Mouse (Mus musculus) left cerebral cortex, postnatal 25 days (tissue): ENCODE measurements around the gene Socs2. TPM values are rescaled to one million over a fixed set of nuclear protein-coding genes. Genes with fewer than 3 reads are reported as not detected.

Experiments used
- DNase-seq, 2 experiments: peaks; one replicate each; pipeline ENCODE4 v3.0.0; 2022; ENCODE audit warnings: low spot score in 2 of 2, mixed read lengths in 1 of 2
- intact Hi-C: fragments of 180-260 bp; cut with DNase I; formaldehyde crosslinking; loops from one replicate; pipeline ENCODE4 v1.15.1; 2025
- total RNA-seq, 2 experiments: library from RNA; stranded (reverse); gene quantifications; 2 replicates each; pipeline ENCODE4 v1.2.3; 2021

Gene Socs2
- total RNA-seq, 2 experiments from 2014 or later: 24.3 to 29.9 TPM

DNA sequence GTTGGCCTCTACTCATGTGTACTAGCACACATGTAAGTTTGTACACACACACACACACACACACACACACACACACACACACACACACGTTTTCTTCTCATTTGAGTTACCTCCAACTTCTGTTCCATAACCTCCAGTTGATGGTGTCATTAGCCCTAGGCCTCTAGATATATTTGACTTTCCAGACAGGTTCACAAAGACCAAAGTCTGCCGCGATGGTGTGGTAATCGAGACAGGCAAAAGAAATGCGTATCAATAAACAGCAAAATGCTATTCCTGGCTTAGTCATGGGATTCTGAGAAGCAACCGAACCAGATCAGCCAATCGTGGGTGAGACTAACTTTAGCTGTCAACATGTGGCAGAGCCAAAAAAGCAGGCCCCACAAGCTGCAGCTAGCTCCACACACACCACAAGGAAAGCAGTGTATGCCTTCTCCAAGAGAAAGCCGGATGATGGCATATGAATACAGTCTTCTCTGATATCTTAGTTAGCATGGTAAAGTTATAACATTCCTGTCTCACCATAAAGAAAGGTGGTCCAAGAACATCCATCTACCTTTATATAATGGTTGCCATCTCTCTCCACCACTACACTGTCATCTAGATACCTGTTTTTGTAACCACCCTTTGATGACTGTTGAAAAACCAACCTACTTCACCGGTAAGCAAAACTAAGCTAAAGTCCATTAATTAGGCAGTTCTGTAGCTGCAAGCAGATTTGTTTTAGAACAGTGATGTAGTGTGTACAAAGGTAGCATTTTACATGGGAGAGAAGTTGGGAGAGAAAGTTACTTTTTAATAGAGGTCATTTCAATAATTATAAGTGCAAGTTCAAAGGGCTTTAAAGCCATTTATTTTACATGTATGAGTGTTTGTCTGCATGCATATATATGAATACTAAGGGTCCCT is 9.5 kb upstream of the Socs2 start:
- intact Hi-C loops: no loop called here

DNA sequence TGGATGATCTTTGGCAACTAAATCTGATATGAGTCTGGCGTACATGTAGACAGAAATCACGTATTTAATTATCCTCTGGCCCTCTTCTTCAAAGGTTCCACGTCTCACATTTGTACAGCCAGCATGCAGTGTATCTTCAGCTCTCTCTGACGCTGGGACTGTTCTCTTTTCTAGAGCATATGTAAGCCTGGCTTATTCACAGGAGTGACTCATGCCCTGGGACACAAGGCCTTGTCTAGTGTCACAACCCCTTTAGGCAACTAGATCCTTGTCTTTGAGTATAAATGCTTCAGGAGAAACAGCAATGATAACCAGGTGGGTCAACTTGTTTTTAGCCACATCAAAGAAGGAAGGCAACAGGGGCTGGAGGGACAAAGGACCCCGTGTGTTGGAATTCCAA is 5.7 kb upstream of the Socs2 start:
- intact Hi-C loops: no loop called here
- no peak for DNase-seq

More for the DNA sequence above, 9.5 kb upstream of the Socs2 start:
- DNase-seq: peak in 1 of 2 experiments; percentile 15

DNA sequence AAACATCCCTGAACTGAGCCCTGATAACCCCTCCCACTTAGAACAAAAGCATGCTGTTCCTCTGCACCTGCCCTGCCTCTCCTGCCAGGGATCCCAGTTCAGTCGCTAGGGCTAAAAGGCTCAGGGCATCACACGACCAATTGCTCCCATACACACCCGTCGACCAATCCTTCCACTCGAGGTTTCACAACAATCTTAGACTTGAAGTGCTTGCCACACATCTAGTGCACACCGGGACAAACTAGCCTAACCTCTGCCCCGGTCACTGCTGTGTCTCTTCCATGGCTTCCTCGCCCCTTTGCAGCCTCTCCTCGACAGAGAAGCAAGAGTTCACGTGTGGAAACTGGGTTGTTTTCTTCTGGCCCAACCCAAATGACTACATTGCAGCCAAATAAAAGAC is 3.3 kb upstream of the Socs2 start:
- intact Hi-C loops: no loop called here

DNA sequence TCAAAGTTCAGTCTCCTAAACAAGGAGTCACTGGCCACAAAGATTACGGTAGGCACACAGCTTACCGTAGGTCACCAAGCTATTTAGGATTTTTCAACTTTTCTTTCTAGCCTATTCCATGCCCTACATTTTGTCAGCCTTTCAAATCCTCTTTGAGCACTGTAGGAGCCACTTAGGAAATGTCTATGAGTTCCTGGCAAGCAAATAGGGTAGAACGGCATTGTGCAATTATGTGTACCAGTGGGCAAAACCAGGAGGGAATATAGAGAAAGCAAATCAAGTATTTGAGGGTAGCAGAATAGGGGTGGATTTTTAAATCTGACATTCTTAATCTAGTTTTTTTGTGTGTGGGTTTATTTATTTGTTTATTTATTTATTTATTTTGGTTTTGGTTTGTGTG is 2.7 kb upstream of the Socs2 start:
- DNase-seq: no peak
- intact Hi-C loops: loop anchor here (5.0 kb wide), 3 partner anchors 53 to 332 kb away; no protein-coding TSS in a partner anchor

More for the DNA sequence above, 3.3 kb upstream of the Socs2 start:
- DNase-seq: no peak

DNA sequence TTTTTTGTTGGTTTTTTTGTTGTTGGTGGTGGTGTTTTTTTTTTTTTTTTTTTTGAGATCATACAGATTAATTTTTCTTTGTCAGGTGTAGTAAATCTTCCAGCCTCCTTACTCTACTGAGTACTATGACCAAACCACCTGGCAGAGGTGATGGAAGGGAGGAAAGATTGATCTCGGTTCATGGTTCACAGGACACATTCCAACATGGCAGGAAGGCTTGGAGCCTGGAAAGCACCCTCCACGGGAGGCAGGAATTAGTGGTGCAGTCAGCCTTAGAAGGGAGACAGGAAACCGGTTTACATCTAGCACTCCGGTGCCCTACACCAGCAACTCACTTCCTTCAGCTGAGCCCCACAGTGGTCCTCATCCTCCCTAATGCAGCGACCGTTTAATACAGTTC is 1.7 kb upstream of the Socs2 start:
- DNase-seq: no peak

DNA sequence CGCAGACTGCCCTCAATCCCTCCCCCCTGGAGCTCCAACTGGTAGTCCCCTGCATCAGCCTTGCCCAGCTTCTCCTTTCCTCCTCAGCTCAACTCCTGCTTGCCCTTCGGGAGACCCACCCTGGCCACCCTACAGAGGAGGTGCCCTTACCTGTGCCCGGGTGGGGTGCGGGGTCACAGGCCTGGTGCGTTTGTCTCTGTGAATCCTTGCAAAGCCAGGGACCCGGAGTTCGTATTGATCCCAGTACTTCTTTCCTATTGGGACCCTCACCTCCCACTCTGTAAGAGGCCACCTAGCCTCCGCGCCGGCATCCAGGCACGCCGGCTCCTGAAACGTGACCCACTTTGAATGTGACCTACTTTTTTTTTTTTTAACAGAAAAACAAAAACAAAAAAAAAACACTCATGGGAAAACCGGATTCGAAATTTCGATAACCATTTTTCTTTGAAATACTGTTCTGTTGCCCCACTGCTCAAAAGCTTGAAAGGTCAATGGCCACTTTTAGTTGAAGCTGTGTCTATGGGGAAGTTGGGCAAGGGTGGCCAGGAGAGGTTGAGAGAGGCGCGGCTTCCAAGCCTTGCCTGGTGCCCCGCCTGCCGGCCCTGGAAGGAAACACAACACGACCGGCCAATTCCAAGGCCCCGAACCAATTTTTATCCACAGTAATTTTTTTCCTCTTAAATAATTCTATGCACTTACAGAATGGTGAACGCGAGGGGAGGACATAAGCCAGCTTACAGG is 686 bp upstream of the Socs2 start:
- DNase-seq: peak; percentile 60 to 67
- intact Hi-C loops: loop anchor here (2.0 to 5.0 kb wide), 5 partner anchors 55 to 427 kb away; no protein-coding TSS in a partner anchor

More for the DNA sequence above, 1.7 kb upstream of the Socs2 start:
- intact Hi-C loops: loop anchor here (5.0 kb wide), 3 partner anchors 54 to 331 kb away; no protein-coding TSS in a partner anchor

DNA sequence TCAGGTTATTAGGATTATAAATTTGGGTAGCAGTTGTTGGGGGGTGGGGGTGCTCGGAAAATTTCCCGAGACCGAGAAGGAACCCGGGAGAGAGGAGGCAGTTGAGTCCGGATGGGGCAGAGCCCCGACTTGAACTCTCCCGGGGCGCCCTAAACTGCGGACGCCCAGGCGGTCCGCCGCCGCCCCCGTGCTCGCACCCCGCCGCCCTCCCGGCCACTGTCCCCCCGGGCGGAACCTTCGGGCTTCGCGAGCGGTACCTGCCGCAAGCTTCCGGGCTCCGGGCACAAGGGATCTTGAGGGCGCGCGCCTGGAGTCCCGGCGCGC is 657 bp downstream of the Socs2 start:
- intact Hi-C loops: loop anchor here (2.0 to 5.0 kb wide), 5 partner anchors 56 to 426 kb away; no protein-coding TSS in a partner anchor
- no peak for DNase-seq

DNA sequence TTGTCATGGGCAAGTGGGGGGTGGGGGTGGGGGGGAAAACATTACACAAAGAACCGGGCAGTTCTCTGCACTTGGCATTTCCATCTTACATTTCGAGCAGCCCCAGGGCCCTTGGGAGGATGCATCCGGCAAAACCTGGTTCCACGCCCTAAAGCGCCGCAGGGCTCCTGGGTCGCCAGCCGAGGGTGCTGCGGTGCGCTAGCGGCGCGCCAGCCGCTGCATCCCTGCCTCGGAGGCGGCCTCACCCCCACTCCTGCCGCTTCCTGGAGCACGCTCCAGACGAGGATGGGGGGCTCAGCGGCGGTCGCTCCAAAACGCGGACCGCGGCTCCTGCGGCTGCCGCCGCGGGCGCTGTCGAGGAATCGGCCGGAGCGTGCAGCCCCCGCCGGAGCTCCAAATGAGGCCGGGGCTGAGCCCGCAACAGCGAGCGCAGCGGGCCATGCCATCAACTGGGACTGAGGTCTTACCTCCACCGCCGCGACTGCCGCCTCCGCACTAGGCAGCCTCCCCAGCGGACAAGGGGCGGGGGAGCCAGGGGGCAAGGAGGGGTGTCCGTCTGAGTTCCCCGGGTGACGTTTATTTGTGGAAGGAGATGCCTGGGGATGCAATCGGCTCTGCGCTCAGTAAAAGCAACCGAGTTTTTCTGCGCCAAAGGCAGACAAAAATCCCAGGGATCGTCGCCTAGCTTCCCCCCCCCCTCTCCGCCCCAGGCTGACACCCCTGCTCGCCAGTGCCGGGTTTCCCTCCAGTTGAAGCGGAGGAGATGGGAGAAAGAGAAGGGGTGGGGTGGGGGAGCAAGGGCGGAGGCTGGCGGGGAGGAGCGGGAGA is 1.2 kb downstream of the Socs2 start:
- intact Hi-C loops: loop anchor here (2.0 to 5.0 kb wide), 6 partner anchors 57 to 425 kb away; no protein-coding TSS in a partner anchor
- DNase-seq: peak; percentile 62 to 65

DNA sequence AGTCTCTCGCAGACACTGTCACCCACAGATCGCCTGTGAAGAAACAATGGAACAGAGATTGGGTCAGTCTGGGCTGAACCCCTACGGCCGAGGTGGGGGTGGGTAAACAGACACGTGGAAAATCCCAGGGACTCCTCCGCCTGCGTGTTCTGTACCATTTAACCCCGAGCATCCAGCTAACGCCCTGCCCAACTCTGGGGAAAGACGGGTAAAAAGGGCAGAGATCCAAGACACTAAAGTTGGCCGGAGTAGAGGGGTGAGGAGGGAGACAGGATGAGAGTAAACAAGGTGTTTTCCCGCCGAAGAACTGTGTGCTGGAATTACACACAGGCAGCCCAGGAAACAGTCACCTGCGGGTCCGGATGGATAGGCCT is 1.8 kb downstream of the Socs2 start:
- no peak for DNase-seq
- intact Hi-C loops: loop anchor here (2.0 to 5.0 kb wide), 4 partner anchors 57 to 328 kb away; no protein-coding TSS in a partner anchor

DNA sequence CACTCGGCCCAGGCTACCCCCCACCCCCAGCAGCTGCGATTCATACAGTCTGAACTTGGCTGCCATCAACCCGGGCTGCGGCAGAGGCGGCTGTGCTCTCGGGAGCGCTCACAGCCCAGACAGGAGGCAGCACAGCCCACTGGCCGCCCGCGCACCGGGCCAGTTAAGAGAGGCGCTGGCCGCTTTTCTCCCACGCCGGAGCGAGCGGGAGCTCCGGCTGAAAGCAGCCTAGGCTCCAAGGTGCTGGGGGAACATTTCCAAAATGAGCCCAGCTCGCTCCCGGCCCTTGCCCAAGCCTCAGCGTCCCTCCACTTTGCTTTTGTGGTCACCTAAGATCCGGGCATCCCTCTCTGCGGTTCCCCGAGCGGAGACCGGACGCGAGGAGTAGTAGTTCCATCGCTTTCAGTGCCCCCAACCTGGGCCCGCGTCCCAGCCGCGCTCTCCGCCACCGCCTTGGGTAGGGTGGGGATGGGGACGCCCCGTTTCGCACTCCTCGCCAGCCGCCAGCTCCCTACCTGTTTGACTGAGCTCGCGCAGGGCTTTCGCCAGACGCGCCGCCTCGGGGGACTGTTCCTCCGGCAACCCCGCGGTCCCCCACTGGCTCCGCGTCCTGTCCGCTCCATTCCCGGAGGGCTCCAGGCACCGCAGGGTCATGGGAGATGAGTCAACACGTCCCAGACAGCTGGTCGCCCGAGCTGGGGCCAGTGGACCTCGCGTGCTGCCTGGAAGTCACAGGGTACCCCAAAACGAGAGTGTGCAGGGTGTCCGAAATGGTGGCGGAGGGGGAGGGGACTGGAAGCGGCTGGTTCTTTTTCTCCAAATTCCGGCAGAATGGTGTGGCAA is 2.4 kb downstream of the Socs2 start:
- peak; percentile 60 to 72 for DNase-seq
- intact Hi-C loops: loop anchor here (2.0 to 5.0 kb wide), 4 partner anchors 58 to 327 kb away; no protein-coding TSS in a partner anchor

DNA sequence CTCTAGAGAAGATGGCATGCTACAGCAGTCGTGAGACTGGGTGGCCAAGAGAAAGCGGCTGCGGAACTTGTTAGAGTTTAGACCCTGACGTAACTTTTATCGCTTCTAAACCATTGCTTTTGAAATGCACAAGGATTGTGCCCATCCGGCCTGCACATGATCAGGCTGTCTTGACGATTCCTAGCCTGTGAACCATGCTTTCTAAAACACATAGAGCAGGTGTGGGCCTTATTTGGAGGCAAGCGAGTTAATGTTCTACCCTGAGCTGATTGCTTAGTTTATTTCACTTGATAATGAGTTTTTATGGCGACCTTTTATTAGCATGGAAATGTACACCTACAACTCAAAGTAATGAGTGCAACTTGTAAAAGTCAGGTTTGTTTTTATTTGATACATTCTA is 5.8 kb downstream of the Socs2 start:
- no peak for DNase-seq
- intact Hi-C loops: no loop called here

DNA sequence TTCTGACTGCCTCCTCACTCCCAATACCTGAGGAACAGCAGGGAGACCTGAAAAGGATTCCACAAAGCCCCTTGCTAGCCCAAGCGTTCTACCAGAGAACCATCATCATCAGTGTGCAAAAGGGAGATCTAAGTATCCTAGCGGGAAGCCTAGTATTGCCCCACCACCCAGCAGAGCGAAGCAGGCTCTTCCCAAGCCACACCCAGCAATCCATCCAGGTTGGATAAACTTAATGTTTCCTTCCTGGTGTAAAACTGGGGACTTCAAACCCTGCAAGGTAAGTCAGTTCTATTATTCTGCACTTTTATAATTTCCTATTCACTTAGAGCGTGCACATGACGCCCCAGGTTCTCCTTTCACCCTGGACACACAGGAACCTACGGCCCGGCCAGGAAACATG is 6.3 kb downstream of the Socs2 start:
- DNase-seq: no peak
- intact Hi-C loops: no loop called here

DNA sequence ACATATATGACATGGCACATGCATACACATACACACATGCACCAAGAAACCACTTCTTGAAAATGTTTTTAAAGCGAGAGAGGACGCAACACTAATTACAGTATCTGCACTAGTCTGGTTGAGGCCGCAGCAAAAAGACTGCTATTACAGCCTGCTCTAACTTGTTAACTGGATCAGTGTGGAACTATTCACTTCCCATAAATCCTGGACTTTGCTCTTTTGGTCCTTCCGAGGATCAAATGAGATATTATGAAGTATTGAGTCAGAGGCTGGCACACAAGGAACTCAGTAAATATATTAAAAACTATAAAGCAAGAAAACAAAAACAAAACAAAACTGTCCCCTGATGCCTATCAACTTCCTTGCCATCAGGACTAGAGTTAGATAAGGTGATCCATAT is 6.8 kb downstream of the Socs2 start:
- intact Hi-C loops: no loop called here

DNA sequence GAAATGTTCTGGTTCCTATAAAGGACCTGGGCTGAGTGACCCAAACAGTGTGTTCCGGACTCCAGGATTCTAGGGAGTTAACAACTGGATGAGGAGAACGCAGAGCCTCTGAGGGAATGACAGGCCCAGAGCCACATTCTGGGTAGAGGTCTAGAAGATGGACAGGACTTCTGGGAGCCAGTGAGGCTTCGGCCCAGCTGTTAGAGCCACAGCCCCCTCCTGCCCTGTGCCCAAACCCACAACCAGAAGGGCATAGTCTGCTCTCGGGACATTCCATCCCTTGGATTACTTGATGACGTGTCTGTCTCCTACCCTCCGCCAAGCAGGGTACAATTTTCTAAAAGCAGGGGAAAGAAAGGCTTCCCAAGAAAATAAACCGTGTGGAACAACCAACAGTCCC is 7.8 kb downstream of the Socs2 start:
- DNase-seq: no peak
- intact Hi-C loops: no loop called here

More for the DNA sequence above, 6.8 kb downstream of the Socs2 start:
- DNase-seq: no peak

DNA sequence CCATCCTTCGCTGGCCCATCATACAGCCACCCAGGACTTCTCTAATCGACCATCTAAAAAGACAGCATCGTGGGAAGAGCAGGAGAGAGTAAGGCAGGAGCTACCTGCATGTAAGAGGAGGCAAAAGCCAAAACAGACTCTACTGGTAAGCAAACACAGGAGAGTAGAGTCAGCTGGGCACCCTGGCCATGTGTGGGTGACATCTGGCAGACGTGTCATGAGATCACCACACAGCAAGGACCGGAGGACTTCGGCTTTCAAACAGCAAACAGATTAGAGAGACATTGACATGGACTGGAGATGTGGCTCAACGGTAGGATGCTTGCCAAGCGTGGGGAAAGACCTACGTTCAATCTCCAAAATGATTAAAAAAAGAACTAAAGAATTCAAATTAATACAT is 8.5 kb downstream of the Socs2 start:
- intact Hi-C loops: no loop called here
- no peak for DNase-seq

DNA sequence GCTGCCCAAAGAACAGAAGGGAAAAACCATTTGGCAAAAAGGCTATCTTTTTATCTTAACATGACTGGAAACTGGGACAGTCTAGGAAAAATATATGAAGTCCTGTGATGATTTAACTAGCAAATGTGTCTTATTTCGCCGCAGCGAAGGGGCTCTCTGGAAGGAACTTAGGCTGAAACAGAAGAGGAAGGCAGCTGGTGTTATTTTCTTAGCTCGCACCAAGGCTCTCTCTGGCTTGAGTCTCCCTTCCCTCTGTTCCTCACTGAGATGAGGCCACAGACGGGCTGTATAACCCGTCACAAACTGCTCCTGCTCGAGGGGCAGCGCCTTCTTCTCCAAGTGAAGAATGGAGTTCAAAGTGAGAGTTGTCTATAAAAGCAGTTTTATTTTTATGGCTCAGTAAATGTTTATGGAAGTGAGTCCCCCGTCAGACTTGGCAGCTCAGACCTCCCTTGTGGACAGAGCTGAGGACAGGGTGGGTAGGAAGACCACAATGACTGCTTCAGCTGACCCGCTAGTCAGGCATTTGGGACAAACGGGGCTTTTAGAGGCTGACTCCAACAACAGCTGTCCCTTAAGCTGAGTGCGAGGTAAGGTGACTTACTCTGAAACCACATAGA is 9.3 kb downstream of the Socs2 start:
- intact Hi-C loops: no loop called here
- no peak for DNase-seq

DNA sequence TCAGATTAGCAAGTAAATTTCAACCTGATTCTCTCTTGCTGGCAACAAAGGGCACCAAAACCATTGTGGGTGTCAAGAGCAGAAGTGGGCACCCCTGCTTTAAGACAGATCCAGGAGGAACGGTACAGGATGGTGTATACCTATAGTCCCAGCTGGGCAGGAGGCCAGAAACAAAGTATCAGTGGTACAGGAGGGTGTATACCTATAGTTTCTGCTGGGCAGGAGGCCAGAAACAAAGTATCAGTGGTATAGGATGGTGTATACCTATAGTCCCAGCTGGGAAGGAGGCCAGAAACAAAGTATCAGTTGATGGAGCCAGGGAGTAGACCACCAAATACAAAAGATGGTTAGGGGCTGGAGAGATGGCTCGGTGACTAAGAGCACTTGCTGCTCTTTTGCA is 12.2 kb downstream of the Socs2 start:
- intact Hi-C loops: no loop called here
- no peak for DNase-seq

DNA sequence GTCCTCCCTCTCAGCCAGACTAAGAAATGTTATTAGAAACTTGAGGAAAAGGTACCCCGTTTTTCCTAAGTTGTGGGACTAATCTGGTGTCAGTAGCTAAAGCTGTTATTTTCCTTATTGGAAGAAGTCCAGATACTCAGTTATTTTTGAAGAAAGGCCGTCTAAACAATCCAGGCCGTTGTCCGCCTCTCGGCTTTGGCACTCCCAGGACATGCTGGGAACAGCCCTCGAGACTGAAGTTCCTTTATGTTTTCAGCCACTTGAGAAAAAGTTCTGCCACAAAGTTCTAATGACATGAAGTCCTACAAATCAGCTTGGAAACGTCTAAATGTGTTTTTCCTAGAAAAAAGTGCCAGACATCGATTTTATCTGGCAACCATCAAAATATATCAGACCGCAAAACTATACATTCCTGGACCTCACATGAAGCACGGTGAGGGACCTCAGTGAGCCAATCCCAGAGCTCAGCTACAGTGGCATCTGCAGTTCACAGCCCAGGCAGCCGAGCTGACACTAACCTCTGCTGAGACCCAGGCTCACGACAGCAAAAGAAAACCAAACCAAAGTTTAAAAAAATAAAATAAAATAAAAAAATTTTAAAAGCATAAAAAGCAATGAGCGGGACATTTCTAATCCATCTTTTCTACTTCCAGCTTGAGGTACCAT is 17.2 kb downstream of the Socs2 start:
- intact Hi-C loops: no loop called here
- no peak for DNase-seq
